Mouse (Mus musculus) cortical plate, adult 2 months (tissue): ENCODE measurements around the gene Zscan4-ps1. TPM values are rescaled to one million over a fixed set of nuclear protein-coding genes. Genes with fewer than 3 reads are reported as not detected.
"Not testable (repeated sequence)": the region's sequence is repeated elsewhere in the genome, so short reads cannot be mapped to it uniquely, and the experiment has no call there.

Source experiments
- H3K27ac ChIP-seq: fragments of 200-500 bp; 2 replicates; pipeline ENCODE4 v1.5.1; 2012; ENCODE audit warnings: low read length, control low read depth, inconsistent platforms; ENCODE audit not compliant: insufficient read depth
- H3K4me1 ChIP-seq: fragments of 200-500 bp; 2 replicates; pipeline ENCODE4 v1.6.1; 2011; ENCODE audit warnings: low read length; ENCODE audit not compliant: control insufficient read depth, insufficient read depth
- H3K4me3 ChIP-seq: fragments of 200-500 bp; 2 replicates; pipeline ENCODE4 v1.5.1; 2011; ENCODE audit warnings: mild to moderate bottlenecking, low read length, control low read depth; ENCODE audit not compliant: insufficient read depth
- polyA plus RNA-seq: library from polyadenylated mRNA; depleted of rRNA; stranded (reverse); fragments of >200 nt; gene quantifications from 2 replicates; pipeline ENCODE4 v1.2.3, GENCODE M21; 2012; rRNA removed

Gene Zscan4-ps1
- not detected in 2 replicates for polyA plus RNA-seq

DNA sequence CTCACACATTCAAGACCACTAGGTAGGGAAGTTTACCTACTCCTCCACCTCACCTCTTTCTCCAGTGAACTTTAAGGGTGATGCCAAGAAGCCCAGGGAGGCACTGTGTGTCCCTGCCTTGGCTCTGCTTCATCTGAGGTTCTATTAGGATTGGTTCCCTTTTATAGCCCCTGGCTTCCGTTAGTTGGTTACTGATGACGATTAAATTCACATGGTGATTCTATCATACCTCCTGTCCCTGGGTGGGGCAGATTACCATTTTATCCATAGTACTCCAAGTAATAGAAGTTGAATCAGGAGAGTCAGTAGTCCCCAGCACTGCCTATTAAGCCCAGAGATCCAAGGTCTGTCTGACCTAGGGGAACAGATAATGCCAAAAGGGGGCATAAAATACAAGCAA is at the start of gene Zscan4-ps1:
Gene Zscan4-ps1, minus strand, starts transcription at position 101 of the 400 bp plus-strand sequence.
- not testable (repeated sequence) for H3K4me1 ChIP-seq, H3K27ac ChIP-seq, H3K4me3 ChIP-seq

Other genes with a start within 250 kb of the Zscan4-ps1 start
- gene Zscan4b, start 164.6 kb downstream of the Zscan4-ps1 start, polyA plus RNA-seq = not detected in 2 replicates
- not detected in 2 replicates for gene Zscan4c, start 63.9 kb downstream of the Zscan4-ps1 start, polyA plus RNA-seq
- not detected in 2 replicates for gene Zscan4d, start 96.5 kb upstream of the Zscan4-ps1 start, polyA plus RNA-seq
- gene Zscan4e, start 241.0 kb upstream of the Zscan4-ps1 start, polyA plus RNA-seq = not detected in 2 replicates